Mouse (Mus musculus) stomach, postnatal 0 days (tissue): Measurements from ENCODE around the gene Amt.

Experiments used
- CTCF ChIP-seq: IDR thresholded peaks from 2 replicates; pipeline ENCODE4 v1.5.1; 2016; ENCODE audit warnings: antibody characterized with exemption, low read depth, mild to moderate bottlenecking, moderate library complexity
- EP300 ChIP-seq: optimal IDR thresholded peaks from 2 replicates; pipeline ENCODE3; 2016; ENCODE audit warnings: antibody characterized with exemption

GRCm38 (mm10) chr9:108343331-108343730 lies 46.7 kb downstream of the Amt start:
- no peak for TF ChIP-seq CTCF
- TF ChIP-seq EP300: no peak
